Mouse (Mus musculus): ENCODE measurements at regions not wholly inside any gene's neighbourhood (a gene's known extent, or its start where the extent isn't known, plus 50 kb on each side); places are given as distances from the start of the nearest gene placed in this dataset.
A peak's percentile ranks its signal among the peaks of the same experiment; 100 is the strongest.

- Histone ChIP-seq H3K4me3 (no peak overlapping the region), H3K36me3 (no peaks in the 10 kb centered on the region), H3K4me1 (peaks cover 19% of the 10 kb centered on the region), H3K9me3 (replicated peaks) (peaks cover 10% of the 10 kb centered on the region; the same call in 1 of the 2 replicates), H3K27ac (replicated peaks) (peak overlapping the region; percentile 77), H3K27me3 (ENCODE audit: low read depth, poor library complexity, severe bottlenecking) (no peaks in the 10 kb centered on the region)
- peak; percentile 18 for DNase-seq (ENCODE audit: low spot score)
- WGBS, result 49% methylated on average over 8 of the region's 8 CpGs
Measured at GRCm38 (mm10) chr1:42277130-42277529, 418.4 kb upstream of the Pou3f3 start.

- Histone ChIP-seq H3K4me1 (peaks cover 18% of the 10 kb centered on the region), H3K36me3 (no peaks in the 10 kb centered on the region), H3K27ac (replicated peaks) (no peak overlapping the region), H3K9me3 (replicated peaks) (no peaks in the 10 kb centered on the region), H3K4me3 (no peak overlapping the region), H3K27me3 (ENCODE audit: low read depth, poor library complexity, severe bottlenecking) (no peaks in the 10 kb centered on the region)
- DNase-seq (ENCODE audit: low spot score), result no peak
- 83% methylated on average over 10 of the region's 10 CpGs for WGBS
Measured at GRCm38 (mm10) chr1:42295841-42296240, 399.7 kb upstream of the Pou3f3 start.

- H3K27ac ChIP-seq (replicated peaks), result no peak overlapping the region
- no peaks in the 10 kb centered on the region for H3K4me1 ChIP-seq
- H3K27me3 ChIP-seq (ENCODE audit: low read depth, poor library complexity, severe bottlenecking), result no peaks in the 10 kb centered on the region
- no peaks in the 10 kb centered on the region for H3K9me3 ChIP-seq (replicated peaks)
- WGBS, result 92% methylated on average over 1 of the region's 1 CpGs
- H3K4me3 ChIP-seq, result no peak overlapping the region
- H3K36me3 ChIP-seq, result no peaks in the 10 kb centered on the region
- no peak for DNase-seq (ENCODE audit: low spot score)
Measured at GRCm38 (mm10) chr1:42309251-42309650, 386.3 kb upstream of the Pou3f3 start.

DNA sequence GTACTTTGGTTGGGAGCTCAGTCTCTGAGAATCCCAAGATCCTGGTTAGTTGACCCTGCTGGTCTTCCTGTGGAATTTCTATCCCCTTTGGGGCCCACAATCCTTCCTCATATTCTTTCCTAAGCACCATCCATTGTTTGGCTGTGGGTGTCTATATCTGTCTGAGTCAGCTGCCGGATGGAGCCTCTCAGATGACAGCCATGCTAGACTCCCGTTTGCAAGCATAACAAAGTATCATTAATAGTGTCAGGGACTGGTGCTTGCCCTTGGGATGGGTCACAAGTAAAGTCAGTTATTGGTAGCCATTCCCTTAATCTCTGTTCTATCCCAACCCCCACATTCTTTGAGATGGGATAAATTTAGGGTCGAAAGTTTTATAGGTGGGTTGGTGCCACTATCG is 382.1 kb upstream of the Pou3f3 start:
- no peak overlapping the region for H3K27ac ChIP-seq (replicated peaks)
- WGBS, result 95% methylated on average over 4 of the region's 4 CpGs
- H3K27me3 ChIP-seq (ENCODE audit: low read depth, poor library complexity, severe bottlenecking), result no peaks in the 10 kb centered on the region

DNA sequence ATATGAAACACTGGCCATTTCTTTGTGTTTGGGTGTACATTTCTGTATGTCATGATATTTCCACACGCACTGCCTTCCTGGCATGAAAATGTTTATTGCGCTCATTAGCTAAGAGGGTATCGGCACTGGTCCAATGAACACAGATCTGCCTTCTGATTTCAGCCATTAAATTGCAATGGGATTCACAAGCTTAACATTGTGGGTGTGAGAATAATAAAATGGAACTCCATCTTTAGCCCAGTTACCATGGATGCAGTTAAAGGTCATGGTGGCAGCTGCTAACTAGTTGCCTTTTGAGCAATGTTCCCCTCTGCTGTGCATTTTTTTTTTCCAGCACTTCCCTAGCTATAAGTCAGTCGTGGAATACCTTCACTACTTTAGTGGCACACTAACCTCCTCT is 343.7 kb upstream of the Pou3f3 start:
- DNase-seq (ENCODE audit: low spot score), result no peak
- no peaks in the 10 kb centered on the region for H3K27me3 ChIP-seq (ENCODE audit: low read depth, poor library complexity, severe bottlenecking)
- 81% methylated on average over 4 of the region's 4 CpGs for WGBS
- H3K9me3 ChIP-seq (replicated peaks), result no peaks in the 10 kb centered on the region
- H3K4me1 ChIP-seq, result peaks cover 12% of the 10 kb centered on the region
- H3K4me3 ChIP-seq, result no peak overlapping the region
- H3K27ac ChIP-seq (replicated peaks), result no peak overlapping the region
- H3K36me3 ChIP-seq, result no peaks in the 10 kb centered on the region

More for the DNA sequence above, 382.1 kb upstream of the Pou3f3 start:
- Histone ChIP-seq H3K9me3 (replicated peaks) (no peaks in the 10 kb centered on the region), H3K4me3 (no peak overlapping the region), H3K4me1 (no peaks in the 10 kb centered on the region), H3K36me3 (no peaks in the 10 kb centered on the region)
- no peak for DNase-seq (ENCODE audit: low spot score)

DNA sequence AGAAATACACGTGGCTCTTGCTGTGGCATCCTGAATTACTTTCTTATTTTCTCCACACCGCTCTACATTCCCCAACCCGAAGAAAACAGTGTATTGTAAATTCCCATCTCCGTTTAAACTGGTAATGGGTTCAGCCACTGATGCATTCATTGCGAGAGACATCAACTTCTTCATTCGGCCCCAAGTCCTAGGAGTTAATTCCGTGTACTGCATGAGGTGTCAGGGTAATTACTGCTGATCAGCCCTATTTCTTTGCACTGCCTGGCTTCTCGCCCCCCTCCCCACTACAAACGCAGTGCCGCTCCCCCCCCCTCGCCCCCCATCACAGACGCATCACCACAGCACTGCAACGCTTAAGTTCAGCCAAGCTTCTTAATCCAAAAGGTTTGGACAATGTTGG is 343.2 kb upstream of the Pou3f3 start:
- DNase-seq (ENCODE audit: low spot score), result no peak
- Histone ChIP-seq H3K27me3 (ENCODE audit: low read depth, poor library complexity, severe bottlenecking) (no peaks in the 10 kb centered on the region), H3K9me3 (replicated peaks) (no peaks in the 10 kb centered on the region), H3K4me1 (peaks cover 12% of the 10 kb centered on the region), H3K4me3 (no peak overlapping the region), H3K27ac (replicated peaks) (0 out of 2 replicates have a peak overlapping the region, but pooled peaks have one; percentile 34), H3K36me3 (no peaks in the 10 kb centered on the region)
- 68% methylated on average over 13 of the region's 13 CpGs for WGBS

- H3K4me1 ChIP-seq, result peaks cover 12% of the 10 kb centered on the region
- no peak for DNase-seq (ENCODE audit: low spot score)
- H3K27me3 ChIP-seq (ENCODE audit: low read depth, poor library complexity, severe bottlenecking), result no peaks in the 10 kb centered on the region
- H3K9me3 ChIP-seq (replicated peaks), result no peaks in the 10 kb centered on the region
- no peak overlapping the region for H3K27ac ChIP-seq (replicated peaks)
- no peak overlapping the region for H3K4me3 ChIP-seq
- H3K36me3 ChIP-seq, result no peaks in the 10 kb centered on the region
- WGBS, result 94% methylated on average over 8 of the region's 8 CpGs
Measured at GRCm38 (mm10) chr1:42353096-42353495, 342.5 kb upstream of the Pou3f3 start.

DNA sequence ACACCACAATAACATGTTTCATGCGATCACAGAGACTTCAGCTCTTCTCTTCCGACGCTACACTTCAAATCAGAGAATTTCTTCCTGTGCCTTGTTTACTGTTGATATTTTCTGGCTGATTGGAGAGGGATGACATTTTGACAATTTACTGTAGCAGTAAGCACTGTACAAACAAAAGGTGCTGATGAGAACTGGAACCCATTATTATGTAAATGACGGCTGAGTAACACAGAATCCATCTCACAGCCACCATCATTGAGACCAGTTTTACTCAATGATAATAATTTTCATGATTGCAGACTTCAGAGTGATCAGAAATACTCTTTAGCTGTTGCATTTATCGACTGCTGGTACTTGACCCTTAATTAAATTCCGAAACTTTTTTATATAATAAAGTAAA is 341.5 kb upstream of the Pou3f3 start:
- 94% methylated on average over 6 of the region's 6 CpGs for WGBS
- Histone ChIP-seq H3K4me1 (peaks cover 12% of the 10 kb centered on the region), H3K9me3 (replicated peaks) (no peaks in the 10 kb centered on the region), H3K27ac (replicated peaks) (peak overlapping the region; percentile 42; the same call in 1 of the 2 replicates), H3K27me3 (ENCODE audit: low read depth, poor library complexity, severe bottlenecking) (no peaks in the 10 kb centered on the region), H3K36me3 (no peaks in the 10 kb centered on the region), H3K4me3 (no peak overlapping the region)
- no peak for DNase-seq (ENCODE audit: low spot score)

GRCm38 (mm10) chr1:42362438-42362837 is 333.1 kb upstream of the Pou3f3 start:
- Histone ChIP-seq H3K9me3 (replicated peaks) (no peaks in the 10 kb centered on the region), H3K27me3 (ENCODE audit: low read depth, poor library complexity, severe bottlenecking) (no peaks in the 10 kb centered on the region), H3K4me1 (no peaks in the 10 kb centered on the region), H3K36me3 (no peaks in the 10 kb centered on the region), H3K27ac (replicated peaks) (no peak overlapping the region), H3K4me3 (no peak overlapping the region)
- no peak for DNase-seq (ENCODE audit: low spot score)
- 86% methylated on average over 3 of the region's 3 CpGs for WGBS

DNA sequence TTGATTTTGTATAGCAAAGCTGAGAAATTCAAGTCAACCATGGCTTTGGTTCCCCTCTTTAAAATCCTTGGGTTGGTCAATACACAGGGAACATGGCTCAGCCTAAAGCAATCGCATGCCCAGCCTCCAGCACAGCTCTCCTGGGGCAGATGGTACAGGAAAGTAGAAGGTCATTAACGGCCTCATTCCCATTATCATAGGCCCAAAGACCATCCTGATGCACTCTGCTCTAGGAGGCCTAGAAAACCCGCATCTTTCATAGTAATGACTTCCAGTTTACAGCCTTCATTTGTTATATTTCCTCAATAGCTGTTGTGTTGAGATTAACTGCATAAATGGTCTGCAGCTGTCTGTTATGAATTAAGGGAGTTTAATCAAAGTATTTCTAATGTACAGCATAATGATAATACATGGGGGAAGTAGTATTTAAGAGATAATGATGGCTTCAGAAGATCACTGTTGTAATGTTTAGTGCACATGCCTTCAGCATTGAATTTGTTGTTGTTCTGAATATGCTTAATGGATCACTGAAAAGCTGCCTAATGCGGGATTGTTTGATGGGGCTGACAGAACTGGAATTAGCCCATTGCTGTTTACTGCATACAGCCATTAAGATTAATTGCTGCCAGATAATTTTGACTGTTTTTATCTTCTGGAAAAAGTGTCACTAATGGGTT is 329.8 kb upstream of the Pou3f3 start:
- no peaks in the 10 kb centered on the region for H3K27me3 ChIP-seq (ENCODE audit: low read depth, poor library complexity, severe bottlenecking)
- H3K9me3 ChIP-seq (replicated peaks), result no peaks in the 10 kb centered on the region
- H3K4me1 ChIP-seq, result no peaks in the 10 kb centered on the region
- 86% methylated on average over 4 of the region's 4 CpGs for WGBS
- no peak overlapping the region for H3K27ac ChIP-seq (replicated peaks)
- no peak for DNase-seq (ENCODE audit: low spot score)
- no peak overlapping the region for H3K4me3 ChIP-seq
- H3K36me3 ChIP-seq, result no peaks in the 10 kb centered on the region

DNA sequence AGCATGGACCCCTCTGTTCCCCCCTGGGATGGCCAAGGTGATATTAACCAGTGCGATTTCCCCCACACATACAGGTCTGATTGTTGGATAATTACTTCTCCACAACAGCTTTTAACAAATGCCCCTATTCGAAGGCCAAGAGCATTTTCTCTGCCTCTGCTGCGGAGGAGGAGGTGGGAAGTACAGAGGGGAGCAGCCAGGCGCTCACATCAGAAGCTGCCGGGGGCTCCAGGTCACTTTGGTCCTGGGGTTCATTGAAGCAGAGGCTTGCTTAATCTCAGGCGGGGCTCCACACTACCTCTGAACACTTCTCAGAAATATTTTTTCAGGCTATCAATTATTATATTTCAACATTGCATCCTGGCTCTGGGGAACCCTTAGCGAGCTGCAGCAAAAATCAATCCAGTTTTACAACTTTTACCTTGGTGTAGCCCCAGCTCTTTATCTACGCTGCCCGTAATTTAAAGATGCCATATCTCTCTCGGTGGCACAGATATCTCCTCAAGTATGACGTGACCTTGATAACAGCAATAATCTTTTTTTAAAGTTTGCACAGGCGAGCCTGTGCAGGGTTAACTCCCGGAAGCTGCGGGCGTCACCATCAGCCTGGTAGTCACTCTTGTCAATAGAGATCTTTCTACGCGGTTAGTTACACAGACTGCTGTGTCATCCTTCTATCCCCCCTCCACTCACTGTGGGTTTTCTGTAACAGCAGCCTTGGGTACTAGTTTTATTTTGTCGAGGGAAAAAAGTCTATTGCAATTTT is 307.5 kb upstream of the Pou3f3 start:
- H3K27ac ChIP-seq (replicated peaks), result no peak overlapping the region
- H3K4me3 ChIP-seq, result no peak overlapping the region
- H3K27me3 ChIP-seq (ENCODE audit: low read depth, poor library complexity, severe bottlenecking), result no peaks in the 10 kb centered on the region
- WGBS, result 72% methylated on average over 18 of the region's 18 CpGs
- no peaks in the 10 kb centered on the region for H3K36me3 ChIP-seq
- H3K4me1 ChIP-seq, result peaks cover 12% of the 10 kb centered on the region
- no peak for DNase-seq (ENCODE audit: low spot score)
- 0 out of 2 replicates have a peak, but pooled peaks cover 1% of the 10 kb centered on the region for H3K9me3 ChIP-seq (replicated peaks)

DNA sequence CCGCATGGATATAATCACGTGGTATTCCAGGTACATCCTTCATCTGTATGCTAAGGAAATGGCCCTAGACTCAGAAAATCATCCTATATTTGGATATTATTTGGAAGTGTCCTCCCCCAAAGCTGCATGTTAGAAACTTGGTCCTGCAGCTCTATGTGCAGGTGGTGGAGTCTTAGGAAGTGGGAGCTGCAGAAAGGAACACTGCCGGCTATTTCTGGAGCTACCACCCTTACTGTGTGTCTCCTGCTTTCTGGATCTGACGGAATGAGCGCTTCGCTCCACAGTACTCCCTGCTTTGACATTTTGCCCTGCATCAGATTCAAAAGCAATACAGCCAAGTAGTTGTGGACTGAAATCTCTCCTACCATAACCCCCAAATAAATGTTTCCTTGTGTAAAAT is 306.8 kb upstream of the Pou3f3 start:
- Histone ChIP-seq H3K9me3 (replicated peaks) (no peaks in the 10 kb centered on the region), H3K27ac (replicated peaks) (no peak overlapping the region), H3K4me3 (no peak overlapping the region), H3K4me1 (peaks cover 12% of the 10 kb centered on the region), H3K36me3 (no peaks in the 10 kb centered on the region), H3K27me3 (ENCODE audit: low read depth, poor library complexity, severe bottlenecking) (no peaks in the 10 kb centered on the region)
- DNase-seq (ENCODE audit: low spot score), result no peak
- WGBS, result 95% methylated on average over 6 of the region's 6 CpGs

- 86% methylated on average over 13 of the region's 13 CpGs for WGBS
- Histone ChIP-seq H3K27ac (replicated peaks) (no peak overlapping the region), H3K36me3 (no peaks in the 10 kb centered on the region), H3K27me3 (ENCODE audit: low read depth, poor library complexity, severe bottlenecking) (no peaks in the 10 kb centered on the region), H3K4me1 (peaks cover 13% of the 10 kb centered on the region), H3K4me3 (no peak overlapping the region), H3K9me3 (replicated peaks) (no peaks in the 10 kb centered on the region)
- DNase-seq (ENCODE audit: low spot score), result no peak
Measured at GRCm38 (mm10) chr1:42395651-42396260, 299.8 kb upstream of the Pou3f3 start.
